Mouse (Mus musculus) embryonic stem cell, embryonic (primary cell): ENCODE measurements at regions not wholly inside any gene's neighbourhood (a gene's known extent, or its start where the extent isn't known, plus 50 kb on each side); places are given as distances from the start of the nearest gene placed in this dataset.

Experiments
- CTCF ChIA-PET, 4 experiments: fragments of 300-600 bp in 2 of 4; fragments of 350-600 bp in 2 of 4; sonication (Branson Sonifier 250); formaldehyde crosslinking; loops; one replicate each; lab custom pipeline; 2022; ENCODE audit warnings: inconsistent platforms in 2 of 4; lab: Charles Lee
- POLR2A ChIA-PET, 4 experiments: fragments of 300-600 bp in 2 of 4; fragments of 350-600 bp in 2 of 4; sonication (Branson Sonifier 250); formaldehyde crosslinking; loops; one replicate each; lab custom pipeline; 2022; ENCODE audit warnings: antibody characterized with exemption in 4 of 4, inconsistent platforms in 1 of 4; lab: Charles Lee

GRCm38 (mm10) chr14:39682306-39683000 is 209.6 kb upstream of the Nrg3 start:
- ChIA-PET POLR2A (no interaction called here), CTCF (no interaction called here)

- CTCF ChIA-PET = no interaction called here
- POLR2A ChIA-PET = interaction anchor here in 1 of 4 experiments (0.6 kb wide), 1 partner anchor 121 kb away, joined by 4 read pairs; no protein-coding TSS in a partner anchor
Measured at GRCm38 (mm10) chr14:39678228-39678627, 205.3 kb upstream of the Nrg3 start.

- ChIA-PET CTCF (no interaction called here), POLR2A (no interaction called here)
Measured at GRCm38 (mm10) chr14:39677556-39677955, 204.7 kb upstream of the Nrg3 start.

- ChIA-PET CTCF (no interaction called here), POLR2A (no interaction called here)
Measured at GRCm38 (mm10) chr14:39638776-39639175, 165.9 kb upstream of the Nrg3 start.
